Mouse (Mus musculus) adrenal gland, postnatal 25 days (tissue): ENCODE measurements around the gene Glo1. TPM values are rescaled to one million over a fixed set of nuclear protein-coding genes. Genes with fewer than 3 reads are reported as not detected.

ENCODE experiments used
- DNase-seq: peaks from one replicate; pipeline ENCODE4 v3.0.0; 2021; ENCODE audit warnings: mixed read lengths
- total RNA-seq: library from RNA; stranded (reverse); gene quantifications from 2 replicates; pipeline ENCODE4 v1.2.3, GENCODE M21; 2021

The Glo1 gene
- total RNA-seq, 1 experiment from 2014 or later = 142 TPM

GRCm38 (mm10) chr17:30612075-30612859 is 14.4 kb downstream of the Glo1 start:
- DNase-seq = peak; percentile 100

- no peak for DNase-seq
Observed at GRCm38 (mm10) chr17:30611221-30612074, 15.2 kb downstream of the Glo1 start.

- DNase-seq = no peak
Observed at GRCm38 (mm10) chr17:30610739-30611138, 15.9 kb downstream of the Glo1 start.

GRCm38 (mm10) chr17:30609980-30610307 is 16.7 kb downstream of the Glo1 start:
- DNase-seq = no peak

GRCm38 (mm10) chr17:30609305-30609979 is 17.2 kb downstream of the Glo1 start:
- no peak for DNase-seq

GRCm38 (mm10) chr17:30607909-30608495 is 18.7 kb downstream of the Glo1 start:
- no peak for DNase-seq

- no peak for DNase-seq
Observed at GRCm38 (mm10) chr17:30607330-30607729, 19.3 kb downstream of the Glo1 start.

GRCm38 (mm10) chr17:30606634-30607081 is 20.0 kb downstream of the Glo1 start:
- no peak for DNase-seq

GRCm38 (mm10) chr17:30606206-30606605 is 20.5 kb downstream of the Glo1 start:
- no peak for DNase-seq

- DNase-seq = no peak
Observed at GRCm38 (mm10) chr17:30605001-30605400, 21.7 kb downstream of the Glo1 start.

GRCm38 (mm10) chr17:30604296-30604695 is 22.4 kb downstream of the Glo1 start:
- no peak for DNase-seq

GRCm38 (mm10) chr17:30602175-30602574 is 24.5 kb downstream of the Glo1 start:
- DNase-seq = no peak

- no peak for DNase-seq
Observed at GRCm38 (mm10) chr17:30598300-30598699, 28.4 kb downstream of the Glo1 start.

GRCm38 (mm10) chr17:30597786-30598185 is 28.9 kb downstream of the Glo1 start:
- DNase-seq = no peak

GRCm38 (mm10) chr17:30594846-30595245 is 31.8 kb downstream of the Glo1 start:
- no peak for DNase-seq

- no peak for DNase-seq
Observed at GRCm38 (mm10) chr17:30594407-30594806, 32.3 kb downstream of the Glo1 start.

- DNase-seq = peak; percentile 34
Observed at GRCm38 (mm10) chr17:30590417-30591198, 36.1 kb downstream of the Glo1 start.

GRCm38 (mm10) chr17:30583258-30584001 is 43.2 kb downstream of the Glo1 start:
- no peak for DNase-seq

- no peak for DNase-seq
Observed at GRCm38 (mm10) chr17:30582313-30582712, 44.4 kb downstream of the Glo1 start.

GRCm38 (mm10) chr17:30581201-30581600 is 45.5 kb downstream of the Glo1 start:
- no peak for DNase-seq

- no peak for DNase-seq
Observed at GRCm38 (mm10) chr17:30580781-30581180, 45.9 kb downstream of the Glo1 start.
